Mouse (Mus musculus): ENCODE results near the gene Eif2s2. TPM values are rescaled to one million over a fixed set of nuclear protein-coding genes. Genes with fewer than 3 reads are reported as not detected.
"Not testable (repeated sequence)": the region's sequence is repeated elsewhere in the genome, so short reads cannot be mapped to it uniquely, and the experiment has no call there.

The Eif2s2 gene
- total RNA-seq (2015) (109 and 115 TPM in 2 replicates), total RNA-seq (2017) (95.9 and 103 TPM in 2 replicates)

- ATAC-seq (ENCODE audit: poor library complexity, severe bottlenecking): peak; percentile 98
Observed at GRCm38 (mm10) chr2:154892201-154893044, at the start of gene Eif2s2. TSS of gene Eif2s2 (minus strand) at chr2:154892935.

DNA sequence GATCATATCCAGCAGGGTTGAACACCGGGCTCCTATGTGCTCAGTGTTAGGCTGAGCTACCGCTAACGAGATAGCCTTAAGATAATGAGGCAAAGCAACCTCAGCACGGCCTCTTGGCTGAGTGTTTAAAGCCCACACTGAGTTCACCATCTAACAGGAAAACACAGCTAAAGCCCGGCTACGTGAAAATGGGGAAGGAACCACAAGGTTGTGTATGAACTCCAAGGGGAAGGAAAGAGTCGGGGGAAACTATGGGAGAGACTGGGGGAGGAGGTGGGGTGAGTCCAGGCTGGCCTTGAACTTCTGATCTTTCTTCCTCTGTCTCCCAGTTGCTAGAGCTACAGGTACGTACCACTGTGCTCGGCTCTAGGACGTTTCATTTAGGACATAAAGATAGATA is 49.2 kb upstream of the Eif2s2 start:
- ATAC-seq (ENCODE audit: poor library complexity, severe bottlenecking): 0 out of 2 replicates have a peak, but pooled peaks have one; percentile 51

GRCm38 (mm10) chr2:154937547-154938390 is 45.0 kb upstream of the Eif2s2 start:
- no peak for ATAC-seq (ENCODE audit: poor library complexity, severe bottlenecking)

GRCm38 (mm10) chr2:154936536-154937155 is 43.9 kb upstream of the Eif2s2 start:
- no peak for ATAC-seq (ENCODE audit: poor library complexity, severe bottlenecking)

GRCm38 (mm10) chr2:154936106-154936505 is 43.4 kb upstream of the Eif2s2 start:
- no peak for ATAC-seq (ENCODE audit: poor library complexity, severe bottlenecking)

GRCm38 (mm10) chr2:154933884-154934283 is 41.1 kb upstream of the Eif2s2 start:
- ATAC-seq (ENCODE audit: poor library complexity, severe bottlenecking): no peak

- no peak for ATAC-seq (ENCODE audit: poor library complexity, severe bottlenecking)
Observed at GRCm38 (mm10) chr2:154928298-154928697, 35.6 kb upstream of the Eif2s2 start.

- ATAC-seq (ENCODE audit: poor library complexity, severe bottlenecking): no peak
Observed at GRCm38 (mm10) chr2:154926843-154927242, 34.1 kb upstream of the Eif2s2 start.

- no peak for ATAC-seq (ENCODE audit: poor library complexity, severe bottlenecking)
Observed at GRCm38 (mm10) chr2:154925411-154926031, 32.8 kb upstream of the Eif2s2 start.

DNA sequence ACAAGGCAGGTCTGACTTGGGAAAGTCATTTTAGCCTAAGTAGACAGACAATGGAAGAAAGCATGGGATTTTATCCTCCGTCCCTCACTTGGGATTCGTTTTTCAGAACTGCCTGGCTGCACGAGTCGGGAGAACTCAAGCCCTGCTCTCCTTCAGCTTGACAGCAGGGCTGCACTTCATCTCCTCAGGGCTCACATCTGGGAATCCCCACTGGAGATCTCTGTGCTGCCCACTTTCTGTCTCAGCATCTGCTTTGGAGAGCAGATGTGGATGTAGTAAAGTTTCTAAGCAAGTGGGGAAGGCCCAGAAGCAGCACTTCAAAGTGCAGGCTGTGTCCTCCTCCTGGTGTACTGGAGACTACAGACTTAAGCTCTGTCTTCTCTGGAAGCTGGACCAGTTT is 29.4 kb upstream of the Eif2s2 start:
- not testable (repeated sequence) for ATAC-seq (ENCODE audit: poor library complexity, severe bottlenecking)

- ATAC-seq (ENCODE audit: poor library complexity, severe bottlenecking): no peak
Observed at GRCm38 (mm10) chr2:154920896-154921295, 28.2 kb upstream of the Eif2s2 start.

- no peak for ATAC-seq (ENCODE audit: poor library complexity, severe bottlenecking)
Observed at GRCm38 (mm10) chr2:154917866-154918641, 25.3 kb upstream of the Eif2s2 start.

DNA sequence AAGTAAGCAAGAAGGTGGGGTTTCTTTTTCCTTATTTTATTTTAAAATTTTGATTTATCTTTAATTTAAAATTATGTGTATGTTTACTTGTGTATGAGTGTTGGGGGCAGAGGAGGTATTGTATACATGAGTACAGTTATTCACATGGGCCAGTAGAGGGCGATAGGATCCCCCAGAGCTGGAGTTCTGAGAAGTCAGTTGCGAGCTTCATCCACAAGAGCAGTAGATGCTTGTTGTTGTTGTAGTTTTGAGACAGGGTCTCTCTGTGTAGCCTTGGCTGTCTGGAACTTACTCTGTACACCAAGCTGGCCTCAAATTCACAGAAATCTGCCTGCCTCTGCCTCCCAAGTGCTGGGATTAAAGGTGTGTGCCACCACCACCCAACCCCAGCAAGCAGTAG is 23.8 kb upstream of the Eif2s2 start:
- ATAC-seq (ENCODE audit: poor library complexity, severe bottlenecking): peak; percentile 64

DNA sequence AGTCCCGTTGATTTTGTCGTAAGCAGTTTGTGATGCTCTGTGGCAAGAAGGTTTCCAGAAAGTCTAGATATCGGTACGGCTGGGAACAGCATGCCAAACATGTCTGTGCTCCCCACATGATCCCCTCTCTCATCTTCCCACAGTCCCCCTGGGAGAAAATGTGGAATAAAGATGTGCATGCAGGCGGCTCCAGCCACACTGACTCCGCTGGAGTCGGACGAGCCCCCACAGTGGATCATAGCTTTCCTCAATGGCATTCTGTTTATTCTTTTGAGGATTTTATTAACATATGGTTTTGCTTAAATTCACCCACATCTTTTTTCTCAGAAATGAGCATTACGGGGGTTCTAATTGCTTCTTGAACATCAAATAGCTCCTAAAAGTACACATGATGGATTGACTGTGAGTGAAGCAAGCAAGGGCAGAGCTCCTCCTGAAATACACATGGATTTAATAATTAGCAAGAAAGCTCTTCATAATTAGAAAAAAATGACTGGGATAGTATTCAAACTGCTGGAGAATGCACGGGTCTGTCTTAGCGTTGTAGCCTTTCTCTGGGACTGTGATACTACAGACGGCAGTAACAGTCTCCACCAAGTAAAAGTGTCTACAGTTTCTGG is 23.3 kb upstream of the Eif2s2 start:
- ATAC-seq (ENCODE audit: poor library complexity, severe bottlenecking): no peak

DNA sequence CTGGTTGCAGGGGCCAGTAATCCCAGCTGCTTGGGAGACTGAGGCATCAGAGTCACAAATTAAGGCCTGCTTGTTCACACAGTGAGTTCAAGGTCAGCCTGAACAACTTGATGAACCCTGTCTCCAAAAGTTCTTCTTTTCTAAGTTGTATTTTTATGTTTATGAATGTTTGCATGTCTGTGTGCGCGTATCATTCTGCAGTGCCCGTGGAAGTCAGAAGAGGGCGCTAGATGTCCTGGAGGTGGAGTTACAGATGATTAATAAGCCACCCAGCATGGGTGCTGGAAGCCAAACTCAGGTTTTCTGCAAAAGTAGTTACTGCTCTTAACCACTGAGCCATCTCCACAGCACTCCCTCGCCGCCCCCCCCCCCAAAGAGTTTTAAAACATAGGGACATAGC is 17.1 kb upstream of the Eif2s2 start:
- no peak for ATAC-seq (ENCODE audit: poor library complexity, severe bottlenecking)

- not testable (repeated sequence) for ATAC-seq (ENCODE audit: poor library complexity, severe bottlenecking)
Observed at GRCm38 (mm10) chr2:154908223-154908622, 15.5 kb upstream of the Eif2s2 start.

DNA sequence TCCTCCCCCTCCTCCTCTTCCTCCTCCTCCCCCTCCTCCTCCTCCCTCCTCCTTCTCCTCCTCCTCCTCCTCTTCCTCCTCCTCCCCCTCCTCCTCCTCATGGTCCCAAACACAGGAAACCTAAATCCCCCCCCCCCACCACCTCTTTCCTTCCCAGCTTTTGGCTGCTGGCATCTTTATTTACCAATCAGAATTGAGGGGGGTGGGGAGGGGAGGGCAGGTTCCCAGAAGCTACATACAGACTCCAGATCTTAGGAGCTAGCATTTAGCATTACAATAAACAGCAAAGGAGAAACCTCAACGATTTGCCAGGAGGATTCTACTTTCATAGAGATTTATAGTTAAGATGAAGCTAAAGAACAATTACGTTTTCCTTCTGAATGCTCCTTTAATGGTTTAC is 13.1 kb upstream of the Eif2s2 start:
- no peak for ATAC-seq (ENCODE audit: poor library complexity, severe bottlenecking)

DNA sequence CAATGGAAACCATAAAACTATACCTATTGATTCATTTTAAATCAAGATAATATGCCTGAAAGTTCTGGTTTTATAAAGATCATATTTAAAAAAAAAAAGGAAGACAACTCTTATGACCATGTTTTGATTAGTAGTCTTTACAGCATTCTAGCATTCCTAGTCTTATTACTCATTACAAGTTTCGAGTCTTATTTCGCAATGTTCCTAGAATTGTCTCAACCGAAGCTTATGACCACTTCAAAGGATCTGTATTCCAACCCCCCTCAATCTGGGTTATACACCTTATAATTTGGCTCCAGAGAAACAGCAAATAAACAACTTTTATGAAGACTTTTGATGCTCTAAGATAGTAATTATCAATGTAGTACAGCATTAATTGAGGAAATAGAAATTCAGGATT is 9.4 kb upstream of the Eif2s2 start:
- ATAC-seq (ENCODE audit: poor library complexity, severe bottlenecking): no peak

DNA sequence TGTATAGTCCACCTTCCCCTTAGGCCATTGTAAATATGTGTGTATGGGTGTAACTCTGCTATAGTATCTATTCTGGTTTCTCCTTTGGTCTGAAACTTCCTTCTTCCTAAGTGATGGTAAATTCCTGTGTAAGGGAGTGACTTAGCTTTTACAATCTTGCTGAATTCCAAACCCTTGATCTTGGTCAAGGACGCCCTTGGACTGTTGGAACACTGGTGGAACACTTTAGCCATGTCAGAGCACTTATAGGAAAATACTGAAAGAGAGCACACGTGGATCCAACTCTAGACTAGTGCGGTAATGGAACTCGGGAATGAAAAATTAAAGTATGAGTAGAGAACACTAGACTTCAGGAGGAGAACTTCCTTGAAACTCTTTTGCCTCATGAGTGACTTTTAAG is 6.7 kb upstream of the Eif2s2 start:
- ATAC-seq (ENCODE audit: poor library complexity, severe bottlenecking): not testable (repeated sequence)

DNA sequence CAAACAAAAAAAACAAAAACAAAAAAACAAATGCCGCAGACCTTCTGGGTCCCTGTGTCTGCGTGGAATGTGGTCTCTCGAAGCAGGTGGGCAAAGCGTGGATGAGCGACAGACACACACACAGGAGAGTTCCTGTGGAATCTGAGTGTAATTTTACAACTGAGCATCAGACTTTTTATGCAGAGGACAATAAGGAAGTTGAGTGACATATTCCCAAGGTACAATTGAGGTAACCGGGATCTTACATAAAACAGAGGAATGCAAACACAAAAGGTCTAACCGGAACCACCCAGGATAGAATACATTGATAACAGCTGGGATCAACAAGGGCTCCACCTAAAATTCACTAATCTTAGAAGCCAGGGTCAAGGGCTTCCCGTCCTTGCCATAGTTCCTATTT is 6.3 kb upstream of the Eif2s2 start:
- not testable (repeated sequence) for ATAC-seq (ENCODE audit: poor library complexity, severe bottlenecking)

Data from megakaryocyte, adult 5-6 weeks (primary cell).